Mouse (Mus musculus) adrenal gland, postnatal 36 days (tissue): ENCODE measurements around the gene Fam196a. TPM values are rescaled to one million over a fixed set of nuclear protein-coding genes. Genes with fewer than 3 reads are reported as not detected.

Experiments
- DNase-seq, 2 experiments: peaks; one replicate each; pipeline ENCODE4 v3.0.0; 2021; ENCODE audit warnings: mixed read lengths in 1 of 2
- long read RNA-seq, 2 experiments: library from polyadenylated mRNA; stranded (forward); transcript quantifications; one replicate each; pipeline ENCODE4 v2.0.0; 2021; ENCODE audit warnings: borderline sequencing depth in 2 of 2
- total RNA-seq, 2 experiments: library from RNA; stranded (reverse); gene quantifications; 2 replicates each; pipeline ENCODE4 v1.2.3; 2021

Gene Fam196a
- total RNA-seq = 1 to 10 TPM; 3.1 to 3.4 TPM
- long read RNA-seq, experiment 1, partial matches to known transcripts = 0 of 2 reads
- long read RNA-seq, experiment 1, other reads (novel, unspliced or antisense) = 2 of 2 reads
- long read RNA-seq, experiment 2, partial matches to known transcripts = 0 of 2 reads
- long read RNA-seq, experiment 2, other reads (novel, unspliced or antisense) = 2 of 2 reads

- DNase-seq = peak; percentile 64 to 65
These were observed at the start of gene Fam196a for GRCm38 (mm10) chr7:134937927-134938609. Gene Fam196a (minus strand): TSS chr7:134938430.

GRCm38 (mm10) chr7:134961608-134962007, 23.4 kb upstream of the Fam196a start:
- DNase-seq = no peak

DNA sequence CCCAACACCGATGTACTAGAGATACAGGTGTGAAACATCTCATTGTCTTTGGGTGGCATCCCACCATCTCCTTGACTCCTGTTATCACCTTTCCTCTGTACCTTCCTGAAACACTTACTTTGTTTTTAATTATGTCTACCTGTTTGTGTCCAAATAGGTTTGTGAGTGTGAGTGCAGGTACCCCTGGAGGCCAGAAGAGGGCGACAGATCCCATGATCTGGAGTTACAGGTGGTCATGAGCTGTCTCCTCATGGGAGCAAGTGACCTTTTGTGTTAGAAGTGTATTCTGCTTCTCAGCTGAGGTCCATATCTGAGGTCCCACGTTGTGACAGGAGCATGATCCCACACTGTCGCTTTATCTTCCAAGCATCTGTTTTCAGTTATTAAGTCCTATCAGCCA, 22.6 kb upstream of the Fam196a start:
- DNase-seq = peak; percentile 29 to 52

- DNase-seq = no peak
These were observed 20.9 kb upstream of the Fam196a start for GRCm38 (mm10) chr7:134959086-134959485.

DNA sequence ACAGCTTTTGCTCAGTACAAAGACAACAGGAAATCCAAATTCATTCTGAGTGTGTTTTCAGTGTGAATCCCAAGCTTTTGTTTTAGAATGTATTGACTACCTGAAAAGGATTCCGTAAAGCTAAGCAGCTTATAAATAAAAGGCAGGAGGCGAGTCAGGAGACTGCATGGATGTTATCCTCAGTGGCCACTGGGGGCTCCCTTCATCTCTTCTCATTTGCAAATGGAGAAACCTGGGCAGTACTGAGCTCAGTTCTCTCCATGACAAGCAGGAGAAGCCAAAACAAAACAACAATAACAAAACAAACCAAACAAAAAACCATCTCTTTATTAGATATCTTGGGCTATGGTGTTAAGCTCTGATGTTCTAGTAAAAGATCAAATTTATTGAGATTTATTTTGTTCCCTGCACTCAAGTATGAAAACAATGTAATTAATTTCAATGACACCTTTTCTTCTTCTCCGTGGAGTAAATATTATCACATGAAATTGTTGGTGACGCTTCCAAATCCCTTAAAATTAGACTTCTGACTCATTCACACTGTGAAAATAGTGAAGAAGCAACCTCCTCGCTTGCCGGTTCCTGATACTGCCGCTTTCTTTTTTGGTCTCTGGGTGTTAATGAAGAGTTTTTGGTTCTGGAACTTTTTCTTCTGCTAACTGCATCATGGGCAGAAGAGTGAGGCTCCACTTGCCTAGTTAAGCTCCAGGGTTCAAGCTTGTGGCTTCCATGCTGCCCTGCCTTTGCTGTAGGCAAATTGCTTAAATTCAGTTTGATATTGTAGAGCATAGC, 7.9 kb upstream of the Fam196a start:
- peak in 1 of 2 experiments; percentile 31 for DNase-seq

GRCm38 (mm10) chr7:134943701-134944100, 5.5 kb upstream of the Fam196a start:
- DNase-seq = peak; percentile 57 to 67

DNA sequence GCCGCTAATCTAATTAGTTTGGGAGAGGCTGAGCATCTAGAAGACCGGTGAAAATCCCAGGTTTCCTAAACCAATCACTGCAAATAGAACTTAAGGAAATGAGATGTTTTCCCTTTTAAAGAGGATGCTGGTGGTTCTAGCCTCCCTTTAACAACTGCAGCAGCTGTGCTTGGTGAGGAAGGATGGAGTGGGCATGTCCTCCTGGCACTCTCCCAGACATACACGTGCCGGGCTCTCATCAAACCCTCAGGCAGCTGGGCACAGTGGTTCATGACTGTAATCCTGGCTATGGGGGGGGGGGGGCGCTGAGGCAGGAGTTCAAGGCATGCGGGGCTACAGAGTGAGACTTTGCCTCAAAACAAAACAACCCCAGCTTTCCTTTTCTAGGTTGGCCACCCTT, 4.8 kb upstream of the Fam196a start:
- no peak for DNase-seq

DNA sequence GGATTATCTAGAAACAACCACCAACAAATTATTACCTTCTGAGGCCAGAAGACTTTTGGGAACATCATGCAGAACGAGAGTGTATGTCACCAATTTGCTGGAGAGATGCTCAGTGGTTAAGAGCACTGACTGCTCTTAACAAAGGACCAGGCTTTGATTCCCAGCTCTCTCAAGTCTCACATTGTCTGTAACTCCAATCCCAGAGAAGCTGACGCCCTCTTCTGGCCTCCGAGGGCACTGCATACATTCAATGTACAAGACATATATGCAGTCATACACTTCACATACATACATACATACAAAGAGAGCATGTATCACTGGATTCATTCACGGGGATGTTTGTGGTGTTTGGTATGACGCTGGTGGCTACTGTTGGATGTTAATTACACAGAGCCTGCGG, 3.7 kb upstream of the Fam196a start:
- no peak for DNase-seq

- DNase-seq = peak in 1 of 2 experiments; percentile 16
These were observed 731 bp downstream of the Fam196a start for GRCm38 (mm10) chr7:134937471-134937926.

- DNase-seq = no peak
These were observed 6.3 kb downstream of the Fam196a start for GRCm38 (mm10) chr7:134931886-134932285.

- no peak for DNase-seq
These were observed 36.2 kb downstream of the Fam196a start for GRCm38 (mm10) chr7:134901992-134902391.

DNA sequence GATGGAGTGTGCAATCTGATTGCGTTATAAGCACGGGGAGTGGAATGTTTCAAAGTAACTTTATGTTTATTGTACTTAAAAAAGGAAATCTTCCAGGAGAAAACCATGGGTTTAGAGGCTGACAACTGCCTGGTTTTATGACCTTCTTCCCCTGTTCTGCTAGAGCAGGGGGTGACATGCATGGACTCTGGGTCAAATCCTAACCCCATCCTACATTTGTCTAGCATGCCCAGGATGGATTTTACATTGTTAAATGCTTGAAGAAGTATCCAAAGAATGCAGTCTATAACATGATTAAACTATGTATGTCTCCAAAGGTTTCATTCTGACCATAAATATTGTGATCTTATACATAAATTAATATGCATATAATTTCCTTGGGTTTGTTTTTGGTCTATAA, 38.8 kb downstream of the Fam196a start:
- DNase-seq = no peak

DNA sequence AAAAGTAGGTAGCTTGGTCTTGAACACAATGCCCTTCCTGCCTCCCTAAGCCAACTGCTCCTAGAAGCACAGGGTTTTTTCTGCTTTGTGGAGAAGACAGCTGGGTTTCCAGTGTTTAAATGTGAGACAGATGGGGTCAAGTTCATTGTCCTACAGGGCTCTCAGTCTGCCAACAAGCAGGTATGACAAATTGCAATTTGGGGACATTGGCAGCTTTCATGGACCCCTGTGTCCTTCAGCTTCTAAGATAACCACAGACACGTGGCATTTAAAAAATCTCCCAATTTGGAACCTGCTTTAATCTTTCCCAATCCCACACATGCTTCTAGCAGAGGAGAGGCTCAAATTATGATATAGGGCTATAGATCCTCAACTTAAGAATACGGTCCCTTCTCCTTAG, 43.6 kb downstream of the Fam196a start:
- no peak for DNase-seq

GRCm38 (mm10) chr7:134892972-134893371, 45.3 kb downstream of the Fam196a start:
- DNase-seq = peak; percentile 21 to 50

DNA sequence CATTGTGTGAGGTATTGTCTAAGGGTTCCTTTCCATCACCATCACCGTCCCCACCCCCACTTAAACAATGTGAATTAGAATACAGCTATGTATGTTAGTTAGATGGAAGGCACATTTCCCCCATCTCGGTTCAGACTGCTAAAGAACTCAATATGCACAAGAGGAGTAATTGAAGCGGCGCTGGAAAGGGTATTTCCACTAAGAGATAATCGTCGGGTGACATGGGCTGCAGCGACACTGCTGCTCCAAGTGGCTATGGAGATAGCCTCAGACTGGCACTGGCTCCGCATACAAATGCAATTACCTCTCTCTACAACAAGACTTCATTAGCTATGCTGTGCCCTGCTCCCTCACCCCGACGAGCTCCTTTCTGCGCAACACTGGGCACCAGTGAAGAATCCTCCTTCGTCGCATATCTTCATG, 45.8 kb downstream of the Fam196a start:
- no peak for DNase-seq

- DNase-seq = no peak
These were observed 54.7 kb downstream of the Fam196a start for GRCm38 (mm10) chr7:134883516-134883915.

- DNase-seq = peak; percentile 21 to 53
These were observed 57.8 kb downstream of the Fam196a start for GRCm38 (mm10) chr7:134880431-134880830.

DNA sequence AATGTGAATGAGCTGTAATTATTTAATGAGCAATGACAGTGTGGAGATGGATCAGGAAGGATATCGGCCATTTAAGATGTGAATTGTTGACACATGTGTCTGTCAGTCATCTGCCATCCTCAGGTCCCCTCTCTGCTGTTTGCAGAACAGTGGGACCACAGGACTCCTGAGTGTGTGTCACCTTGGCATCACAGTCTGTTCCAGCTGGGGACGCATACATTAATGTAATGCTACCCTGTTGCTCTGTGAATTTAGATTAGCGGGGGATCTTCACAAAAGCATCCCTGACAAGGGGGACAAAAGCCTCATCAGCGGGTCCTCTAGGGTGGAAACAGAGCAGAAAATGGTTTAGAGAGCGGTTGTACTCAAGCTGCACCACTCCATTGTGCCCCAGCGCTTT, 59.2 kb downstream of the Fam196a start:
- no peak for DNase-seq

GRCm38 (mm10) chr7:134872981-134873380, 65.2 kb downstream of the Fam196a start:
- DNase-seq = no peak

GRCm38 (mm10) chr7:134872511-134872910, 65.7 kb downstream of the Fam196a start:
- no peak for DNase-seq

- DNase-seq = peak; percentile 43 to 69
These were observed 74.1 kb downstream of the Fam196a start for GRCm38 (mm10) chr7:134864175-134864574.

GRCm38 (mm10) chr7:134862000-134862399, 76.2 kb downstream of the Fam196a start:
- no peak for DNase-seq

GRCm38 (mm10) chr7:134842751-134843150, 95.5 kb downstream of the Fam196a start:
- DNase-seq = no peak
